Mouse (Mus musculus): ENCODE data around the gene 4930438A08Rik.

- TF ChIP-seq CTCF (IDR thresholded peaks at IDR 0.05; ENCODE audit: low read depth, low read length) (peak; percentile 48), POLR2A (IDR thresholded peaks at IDR 0.05; ENCODE audit: extremely low read depth, insufficient read depth, low read length) (no peak)
Observed at GRCm38 (mm10) chr11:58238840-58239791, 35.5 kb upstream of the 4930438A08Rik start.
